Mouse (Mus musculus) embryonic fibroblast, embryonic 13.5 days (primary cell): ENCODE measurements at regions not wholly inside any gene's neighbourhood (a gene's known extent, or its start where the extent isn't known, plus 50 kb on each side); places are given as distances from the start of the nearest gene placed in this dataset.

ENCODE experiments used
- CTCF ChIP-seq: IDR thresholded peaks from 2 replicates; pipeline ENCODE4 v1.5.1; 2011; ENCODE audit warnings: mild to moderate bottlenecking, control low read depth, low read length, moderate library complexity, borderline replicate concordance; ENCODE audit not compliant: insufficient read depth
- POLR2A ChIP-seq: IDR thresholded peaks from 2 replicates; pipeline ENCODE4 v1.6.1; 2011; ENCODE audit warnings: low read depth, mild to moderate bottlenecking, control low read depth, low read length, moderate library complexity

DNA sequence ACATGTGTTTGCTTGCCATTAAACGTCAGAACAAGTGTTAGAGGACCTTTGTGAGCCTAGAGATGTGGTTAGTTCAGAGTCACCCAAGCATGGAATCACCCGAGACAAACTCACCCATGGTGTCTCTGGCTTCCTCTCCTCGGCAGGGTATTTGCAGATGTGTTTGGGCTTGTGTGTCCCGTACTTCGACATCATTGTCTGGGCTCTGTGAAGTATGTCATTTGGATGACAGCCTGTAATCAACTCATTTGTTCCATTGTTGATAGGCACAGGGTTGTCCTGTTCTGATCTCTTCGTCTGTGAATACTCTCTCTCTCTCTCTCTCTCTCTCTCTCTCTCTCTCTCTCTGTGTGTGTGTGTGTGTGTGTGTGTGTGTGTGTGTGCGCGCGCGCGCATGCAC is 277.8 kb upstream of the Dynlrb2 start:
- TF ChIP-seq CTCF (no peak), POLR2A (no peak)
